Mouse (Mus musculus) bone marrow, adult 2 months (tissue): Measurements from ENCODE around the gene Hcst.

ENCODE experiments used
- CTCF ChIP-seq: fragments of 200-500 bp; IDR thresholded peaks from 2 replicates; pipeline ENCODE4 v1.5.1; 2011; ENCODE audit warnings: low read length, control low read depth; ENCODE audit not compliant: control insufficient read depth, insufficient read depth
- POLR2A ChIP-seq: fragments of 200-500 bp; IDR thresholded peaks from 2 replicates; pipeline ENCODE4 v1.6.1; 2011; ENCODE audit warnings: low read depth, mild to moderate bottlenecking, control low read depth, low read length, borderline replicate concordance; ENCODE audit not compliant: control insufficient read depth

DNA sequence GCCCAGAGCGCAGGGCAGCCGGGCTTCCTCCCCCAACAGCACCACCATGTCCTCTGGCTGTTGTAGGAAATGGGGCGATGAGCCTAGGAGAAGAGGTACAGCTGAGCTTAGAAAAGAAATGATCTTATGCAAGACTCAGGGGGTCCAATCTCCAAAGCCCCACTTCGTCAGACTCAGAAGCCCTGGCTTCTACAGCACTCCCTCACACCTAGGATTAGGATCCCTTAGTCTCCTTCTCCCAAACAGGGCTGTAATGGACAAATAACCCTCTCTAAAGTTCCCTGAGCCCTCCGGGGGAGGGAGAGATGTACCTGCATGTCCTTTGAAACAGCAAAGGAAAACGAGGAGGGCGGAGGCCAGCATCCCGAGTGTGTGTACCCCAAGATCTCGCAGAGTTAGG, 36.8 kb upstream of the Hcst start:
- TF ChIP-seq CTCF (no peak), POLR2A (no peak)
